Mouse (Mus musculus): ENCODE data around the gene C77080. TPM values are rescaled to one million over a fixed set of nuclear protein-coding genes. Genes with fewer than 3 reads are reported as not detected.

The C77080 gene
- polyA plus RNA-seq, 1 experiment from 2014 or later, result 3.6 TPM

Small RNA genes within 50 kb of the gene (microRNA-seq; reads per million reads assigned to microRNA genes)
- not detected for gene Gm22994

Other genes with a start within 250 kb of the C77080 start
- gene Rnf19b, start 203.1 kb downstream of the C77080 start, polyA plus RNA-seq (2014; fragmentation: Nextera tagmentation; extraction: Ambion mirVana), result 20.1 and 20.5 TPM in 2 replicates
- not detected in 2 replicates for gene Tmem54, start 155.9 kb downstream of the C77080 start, polyA plus RNA-seq (2014; fragmentation: Nextera tagmentation; extraction: Ambion mirVana)
- 16.8 and 23.1 TPM in 2 replicates for gene Hpca, start 139.4 kb downstream of the C77080 start, polyA plus RNA-seq (2014; fragmentation: Nextera tagmentation; extraction: Ambion mirVana)
- gene Fndc5, start 124.4 kb downstream of the C77080 start, polyA plus RNA-seq (2014; fragmentation: Nextera tagmentation; extraction: Ambion mirVana), result 1.3 and 1.7 TPM in 2 replicates
- gene S100pbp, start 71.7 kb downstream of the C77080 start, polyA plus RNA-seq (2014; fragmentation: Nextera tagmentation; extraction: Ambion mirVana), result 9.7 and 11.8 TPM in 2 replicates
- gene Yars, start 71.6 kb downstream of the C77080 start, polyA plus RNA-seq (2014; fragmentation: Nextera tagmentation; extraction: Ambion mirVana), result 110 and 126 TPM in 2 replicates
- 0.14 and 0.24 TPM in 2 replicates for gene Sync, start 26.2 kb upstream of the C77080 start, polyA plus RNA-seq (2014; fragmentation: Nextera tagmentation; extraction: Ambion mirVana)
- gene Rbbp4, start 74.0 kb upstream of the C77080 start, polyA plus RNA-seq (2014; fragmentation: Nextera tagmentation; extraction: Ambion mirVana), result 428 and 447 TPM in 2 replicates
- gene Zbtb8os, start 74.3 kb upstream of the C77080 start, polyA plus RNA-seq (2014; fragmentation: Nextera tagmentation; extraction: Ambion mirVana), result 27.7 and 37.1 TPM in 2 replicates
- gene Zbtb8a, start 116.7 kb upstream of the C77080 start, polyA plus RNA-seq (2014; fragmentation: Nextera tagmentation; extraction: Ambion mirVana), result 5.8 and 6.6 TPM in 2 replicates
- 6.5 and 8.0 TPM in 2 replicates for gene Zbtb8b, start 179.4 kb upstream of the C77080 start, polyA plus RNA-seq (2014; fragmentation: Nextera tagmentation; extraction: Ambion mirVana)
- 35.4 and 38.1 TPM in 2 replicates for gene Bsdc1, start 200.2 kb upstream of the C77080 start, polyA plus RNA-seq (2014; fragmentation: Nextera tagmentation; extraction: Ambion mirVana)
- 0.28 TPM in 1 of 2 replicates, not detected in the other for gene Tssk3, start 229.6 kb upstream of the C77080 start, polyA plus RNA-seq (2014; fragmentation: Nextera tagmentation; extraction: Ambion mirVana)
- not detected in 2 replicates for gene Fam229a, start 229.8 kb upstream of the C77080 start, polyA plus RNA-seq (2014; fragmentation: Nextera tagmentation; extraction: Ambion mirVana)

All from forebrain, embryonic 14.5 days (tissue).